Mouse (Mus musculus): ENCODE measurements at regions not wholly inside any gene's neighbourhood (a gene's known extent, or its start where the extent isn't known, plus 50 kb on each side); places are given as distances from the start of the nearest gene placed in this dataset.

DNA sequence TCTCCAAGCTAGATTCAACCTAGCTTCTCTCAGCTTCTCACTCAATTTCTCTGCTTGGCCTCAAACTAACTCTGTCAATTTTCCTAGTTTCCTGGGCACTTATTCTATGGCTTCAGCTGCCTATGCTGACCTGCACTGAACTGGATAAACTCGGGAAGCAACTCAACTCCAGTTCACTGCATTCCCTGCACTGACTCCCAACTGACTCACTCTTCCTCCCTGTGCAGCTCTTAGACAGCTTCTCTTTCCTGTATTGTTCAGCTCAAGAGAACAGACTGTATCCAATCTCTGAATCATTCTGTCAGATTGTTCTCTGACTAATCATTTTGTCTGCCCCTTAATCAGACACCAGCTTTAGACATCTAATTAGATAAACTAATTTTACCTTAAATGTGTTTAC, 581.4 kb upstream of the N6amt1 start:
- no peak for DNase-seq

- DNase-seq, result no peak
These were observed 585.1 kb upstream of the N6amt1 start for GRCm38 (mm10) chr16:86768912-86769311.

DNA sequence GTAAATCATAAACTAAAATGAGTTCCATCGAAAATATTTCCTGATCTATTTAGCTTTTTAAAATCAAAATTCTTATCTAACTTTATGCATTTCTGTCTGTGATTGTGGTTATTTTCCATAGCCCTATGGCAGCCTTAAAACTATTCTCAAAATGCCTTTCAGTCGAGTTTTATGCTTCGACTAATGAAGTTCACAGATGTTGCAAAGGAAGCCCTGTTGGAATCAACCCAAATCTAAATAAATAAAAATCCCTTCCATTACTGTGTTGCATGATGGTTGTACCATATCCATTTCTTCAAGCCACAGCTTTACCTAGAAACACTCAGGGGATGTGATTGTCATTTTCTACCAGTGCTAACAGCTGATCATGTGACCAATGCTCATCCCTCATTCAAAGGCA, 585.6 kb upstream of the N6amt1 start:
- DNase-seq, result no peak

DNA sequence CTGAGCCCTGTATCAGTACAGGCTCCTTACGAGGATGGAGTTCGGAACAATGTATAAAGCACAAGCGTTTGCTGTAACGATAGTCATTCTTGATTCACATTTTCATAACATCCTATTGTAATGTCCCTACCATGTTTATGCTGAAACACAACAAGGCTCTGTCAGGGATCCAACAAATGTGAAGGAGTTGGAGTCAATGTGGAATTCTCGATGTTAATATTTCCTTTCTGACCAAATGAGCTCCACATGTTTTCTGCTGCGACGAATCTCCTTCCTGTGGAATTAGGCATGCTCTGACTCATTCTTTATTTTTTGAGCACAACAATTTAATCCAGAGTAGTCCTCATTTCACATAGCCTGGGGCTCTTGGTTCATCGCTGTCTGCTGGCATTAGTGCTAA, 588.0 kb upstream of the N6amt1 start:
- no peak for DNase-seq

DNA sequence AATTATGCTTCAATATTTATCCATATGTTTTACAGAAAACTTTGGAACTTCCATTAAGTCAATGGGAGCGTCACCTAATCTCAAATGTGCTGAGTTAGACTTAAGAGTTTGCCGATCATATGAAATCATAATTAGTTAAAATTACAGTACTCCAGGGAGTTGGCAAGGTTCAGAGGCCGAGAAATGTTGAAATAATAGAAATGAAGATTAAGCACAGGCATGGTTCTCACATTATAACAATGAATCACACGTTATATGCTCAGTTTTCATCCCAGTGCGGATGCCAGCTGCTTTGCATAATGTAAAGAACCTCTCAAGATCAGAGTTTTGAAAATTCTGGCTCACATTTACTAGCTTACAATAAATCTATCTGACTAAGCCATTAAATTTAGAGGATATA, 612.7 kb upstream of the N6amt1 start:
- DNase-seq, result no peak

- no peak for DNase-seq
These were observed 634.8 kb upstream of the N6amt1 start for GRCm38 (mm10) chr16:86718982-86719771.

DNA sequence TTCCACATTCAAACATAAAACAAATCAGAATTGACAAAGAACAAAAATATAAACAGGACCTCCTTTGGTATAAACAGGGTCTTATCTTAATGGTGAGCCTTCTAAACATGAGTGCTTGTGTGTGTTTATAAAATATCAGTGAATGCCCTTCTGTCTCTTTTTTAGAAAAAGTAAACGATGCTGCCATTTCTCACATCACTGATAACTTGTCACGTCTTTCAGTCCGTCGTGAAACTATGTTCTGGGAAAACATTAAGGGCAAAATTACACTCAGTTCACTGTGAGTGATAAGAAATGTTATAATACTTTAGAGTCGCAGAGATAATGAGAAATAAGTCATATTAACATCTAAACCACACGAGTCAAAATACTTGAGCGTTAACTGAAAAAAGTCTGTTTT, 635.6 kb upstream of the N6amt1 start:
- DNase-seq, result no peak

DNA sequence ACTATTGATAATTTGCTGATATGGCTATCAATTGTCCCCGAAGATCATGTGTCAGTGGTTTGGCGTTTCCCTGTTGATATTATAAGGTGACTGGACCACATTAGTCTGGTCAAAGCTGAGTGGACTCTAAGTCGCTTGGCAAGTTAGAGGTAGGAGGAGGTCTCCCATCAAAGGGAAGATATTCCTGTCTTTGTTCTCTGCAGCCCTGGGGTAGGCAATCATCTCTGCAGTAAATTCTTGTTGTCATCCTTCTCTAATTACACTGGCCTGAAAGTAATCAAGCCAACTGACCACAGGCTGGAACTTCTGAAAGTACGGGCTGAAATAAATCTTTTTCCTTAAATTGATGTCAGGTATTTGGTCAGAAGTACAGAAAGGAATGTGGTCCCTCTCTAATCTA, 652.3 kb upstream of the N6amt1 start:
- no peak for DNase-seq

GRCm38 (mm10) chr16:86694497-86694896, 659.5 kb upstream of the N6amt1 start:
- DNase-seq, result peak; percentile 50

- no peak for DNase-seq
These were observed 694.8 kb upstream of the N6amt1 start for GRCm38 (mm10) chr16:86659154-86659553.

DNA sequence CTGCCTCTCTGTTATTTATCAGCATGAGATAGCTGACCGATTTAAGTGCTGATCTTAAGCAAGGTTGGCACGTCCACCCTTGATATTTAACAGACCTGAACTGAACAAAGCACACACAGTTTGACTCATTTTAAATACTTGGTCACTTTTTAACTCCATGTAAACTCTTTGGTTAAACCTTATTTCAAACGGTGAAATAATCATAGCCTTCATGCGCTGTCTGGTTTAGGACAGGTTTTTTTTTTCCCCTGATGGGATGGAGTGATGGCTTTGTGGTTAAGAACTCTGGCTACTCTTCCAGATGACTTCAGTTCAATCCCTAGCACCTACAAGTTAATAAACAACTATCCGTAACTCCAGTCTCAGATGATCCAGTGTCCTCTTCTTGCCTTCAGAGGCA, 706.7 kb upstream of the N6amt1 start:
- DNase-seq, result no peak

- no peak for DNase-seq
These were observed 707.2 kb upstream of the N6amt1 start for GRCm38 (mm10) chr16:86646753-86647152.

- no peak for DNase-seq
These were observed 708.5 kb upstream of the N6amt1 start for GRCm38 (mm10) chr16:86645436-86645835.

GRCm38 (mm10) chr16:86644912-86645312, 709.1 kb upstream of the N6amt1 start:
- DNase-seq, result peak; percentile 33

DNA sequence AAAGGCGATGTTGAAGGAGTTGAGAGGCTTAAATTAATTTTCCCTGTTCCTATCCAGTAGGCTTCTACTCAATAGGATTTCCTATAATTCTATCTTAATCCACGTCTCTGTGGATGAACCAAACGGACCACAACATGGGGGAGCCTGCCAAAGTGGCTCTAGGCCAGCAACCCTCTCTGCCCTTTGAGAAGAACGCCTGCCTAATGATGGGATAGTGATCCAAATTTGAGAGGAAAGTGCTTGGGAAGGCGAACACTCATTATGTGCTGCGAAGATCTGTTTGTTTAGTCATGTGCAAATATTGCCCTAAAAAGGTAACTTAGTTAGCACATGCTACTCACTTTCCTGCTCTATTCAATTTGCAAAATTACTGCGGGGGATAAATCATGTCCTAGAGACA, 702.5 kb upstream of the Adamts5 start:
- DNase-seq, result no peak

- DNase-seq, result no peak
These were observed 693.4 kb upstream of the Adamts5 start for GRCm38 (mm10) chr16:86594992-86595391.

- no peak for DNase-seq
These were observed 684.4 kb upstream of the Adamts5 start for GRCm38 (mm10) chr16:86586044-86586443.

DNA sequence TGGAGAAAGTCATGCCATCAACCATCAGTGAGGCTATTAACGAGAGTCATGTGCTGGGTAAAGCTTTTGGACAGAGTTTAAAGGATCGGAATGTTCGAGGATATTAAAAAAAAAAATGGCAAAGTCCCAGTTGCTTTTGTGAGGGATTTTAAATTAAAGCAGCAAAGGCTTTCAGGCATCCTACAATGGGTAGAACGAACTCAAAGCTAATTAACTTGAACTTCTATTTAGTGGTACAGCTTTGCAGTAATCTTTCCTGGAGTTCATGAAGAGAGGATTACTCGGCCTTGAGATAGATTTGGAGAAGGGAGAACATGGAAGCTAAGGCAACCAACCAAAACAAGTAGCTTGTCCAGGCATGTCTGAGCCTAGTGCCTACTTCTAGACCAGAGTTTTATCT, 676.7 kb upstream of the Adamts5 start:
- no peak for DNase-seq

DNA sequence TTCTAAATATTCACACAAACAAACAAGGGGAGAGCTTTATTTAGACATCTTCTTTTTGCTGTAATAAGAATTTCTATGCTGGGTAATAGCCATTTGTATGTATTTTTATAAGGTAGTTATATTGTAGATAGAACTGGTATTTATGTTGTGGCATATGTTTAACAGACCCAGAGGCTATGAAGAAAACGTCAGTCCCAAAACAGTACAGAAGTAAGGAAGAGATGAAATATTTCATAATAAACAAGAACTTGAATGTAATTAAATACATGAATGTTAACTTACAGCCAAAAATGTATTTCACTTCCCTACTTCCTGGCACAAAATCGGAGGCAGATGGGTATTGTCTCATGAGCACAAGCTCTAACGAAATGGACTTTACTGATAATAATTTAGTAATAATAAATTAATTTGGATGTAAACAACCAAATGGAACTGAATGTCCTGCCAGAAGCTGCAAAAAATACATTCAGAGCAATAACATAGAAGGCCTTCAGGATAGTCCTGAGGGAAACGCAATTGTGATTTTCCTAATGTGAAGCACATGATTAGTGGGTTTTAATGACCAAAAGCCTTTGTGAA, 645.9 kb upstream of the Adamts5 start:
- no peak for DNase-seq

- DNase-seq, result no peak
These were observed 645.3 kb upstream of the Adamts5 start for GRCm38 (mm10) chr16:86546905-86547304.

DNA sequence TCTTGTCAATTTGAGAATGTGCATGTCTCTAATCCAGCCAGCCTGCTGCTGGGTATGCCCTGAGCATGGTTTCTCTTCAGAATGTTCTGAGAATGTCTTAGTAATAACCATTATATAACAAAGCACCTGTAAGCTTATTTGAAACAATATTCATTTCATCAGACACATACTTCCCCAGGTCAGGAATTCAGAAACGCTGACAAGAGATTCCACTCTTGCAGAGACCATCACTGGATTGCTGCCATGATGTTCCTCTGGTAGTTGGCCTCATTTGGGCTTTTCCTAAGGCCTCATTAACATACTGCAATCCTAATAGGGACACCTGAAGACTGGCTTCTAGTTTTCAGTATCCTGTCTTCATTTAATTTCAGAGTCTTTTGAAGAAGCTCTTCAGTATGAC, 642.5 kb upstream of the Adamts5 start:
- DNase-seq, result no peak

GRCm38 (mm10) chr16:86536479-86536878, 634.9 kb upstream of the Adamts5 start:
- no peak for DNase-seq

DNA sequence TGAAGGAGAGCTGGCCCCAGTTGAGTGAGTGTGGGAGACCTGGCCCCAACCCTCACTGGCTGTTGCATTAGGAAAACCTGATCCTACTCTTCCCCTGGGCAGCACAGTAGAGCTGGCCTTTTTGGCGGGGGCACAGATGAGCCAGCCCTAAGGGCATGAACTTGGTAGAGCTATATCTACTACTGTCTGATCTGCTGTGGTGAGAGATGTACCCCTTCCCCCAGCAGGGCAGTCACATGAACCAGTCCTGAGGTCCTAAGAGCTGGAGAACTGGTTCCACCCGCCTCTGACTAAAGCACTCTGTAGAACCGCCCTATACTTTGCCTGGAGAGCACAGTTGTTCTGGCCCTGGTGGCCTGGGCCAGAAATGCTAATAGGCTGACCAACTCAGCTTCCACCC, 622.5 kb upstream of the Adamts5 start:
- DNase-seq, result no peak

- DNase-seq, result no peak
These were observed 615.3 kb upstream of the Adamts5 start for GRCm38 (mm10) chr16:86516935-86517334.

DNA sequence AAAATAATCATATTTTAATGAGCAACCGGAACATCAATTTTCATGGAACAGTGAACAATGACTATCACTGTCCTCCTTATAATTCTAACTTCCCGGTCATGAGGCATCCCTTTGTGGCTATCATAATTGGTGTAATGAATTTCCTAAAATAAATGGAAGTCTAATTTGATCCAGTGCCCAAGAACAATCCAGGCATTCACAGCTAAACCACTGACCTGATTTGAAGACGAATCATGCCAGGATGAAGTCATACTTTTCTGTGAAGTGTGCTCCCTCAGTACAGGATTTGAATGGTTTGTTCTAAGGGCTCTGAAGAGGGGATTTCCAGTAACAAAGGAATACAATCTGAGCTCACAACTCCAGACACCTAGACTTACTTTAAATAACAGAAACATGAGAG, 614.5 kb upstream of the Adamts5 start:
- no peak for DNase-seq

Measured in heart, postnatal 4 days (tissue).